Mouse (Mus musculus): Measurements from ENCODE around the gene S100a3. TPM values are rescaled to one million over a fixed set of nuclear protein-coding genes. Genes with fewer than 3 reads are reported as not detected.

S100a3 gene
- total RNA-seq, 4 experiments from 2014 or later: not detected

DNA sequence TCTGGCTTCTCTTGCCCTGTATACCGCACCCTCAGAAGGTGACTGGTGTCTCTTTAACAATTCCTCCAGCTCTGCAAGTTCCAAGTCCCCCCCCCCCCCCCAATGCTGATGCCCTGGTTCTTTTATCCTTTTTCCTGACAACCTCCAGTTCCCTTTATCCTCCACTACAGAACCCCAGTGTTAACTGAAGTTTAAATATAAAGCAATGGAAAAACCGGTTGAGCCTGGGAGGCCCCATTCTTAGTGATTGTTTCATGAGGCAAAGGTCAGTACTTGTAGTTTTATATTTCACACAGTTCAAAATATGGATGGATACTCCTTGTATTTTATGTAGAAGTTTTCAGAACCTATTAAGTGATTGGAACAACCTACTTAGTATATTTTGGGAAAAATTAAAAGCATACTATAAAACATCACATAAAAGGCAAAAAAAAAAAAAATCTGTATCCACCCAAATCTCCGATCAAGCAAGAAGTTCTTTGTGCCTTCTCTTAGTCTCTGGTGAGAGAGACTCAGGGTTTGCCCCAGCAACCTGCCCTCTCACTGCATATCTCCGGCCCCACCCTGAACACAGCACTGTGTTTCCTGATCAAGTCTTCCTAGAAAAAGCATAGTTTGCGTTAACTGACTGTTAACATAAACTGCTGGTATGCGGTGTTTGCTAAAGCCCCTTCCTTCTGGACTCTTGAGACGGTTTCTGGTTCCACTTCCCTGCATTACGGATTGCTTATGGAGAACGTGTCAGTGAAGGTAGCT lies 66.1 kb downstream of the S100a3 start:
- DNase-seq (ENCODE audit: low spot score): no peak

DNA sequence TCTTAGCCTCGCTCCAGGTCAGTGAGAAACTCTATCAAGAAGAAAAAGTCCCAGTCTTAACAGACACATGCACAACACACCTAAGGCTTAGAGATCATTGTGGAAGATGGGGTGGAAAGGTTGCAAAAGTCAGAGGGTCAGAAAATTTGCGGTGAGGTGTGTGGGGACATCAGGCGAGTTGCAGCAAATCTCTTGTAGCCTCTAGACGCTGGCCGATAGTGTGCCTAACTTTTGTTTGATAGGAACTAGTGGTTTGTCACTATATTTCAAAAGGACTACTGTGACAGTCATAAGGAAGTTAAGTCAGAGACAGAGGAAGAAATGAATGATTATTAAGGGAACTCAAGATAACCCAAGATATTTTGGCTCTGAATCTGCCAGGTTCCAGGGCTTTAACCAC lies 67.0 kb downstream of the S100a3 start:
- DNase-seq (ENCODE audit: low spot score): no peak

DNA sequence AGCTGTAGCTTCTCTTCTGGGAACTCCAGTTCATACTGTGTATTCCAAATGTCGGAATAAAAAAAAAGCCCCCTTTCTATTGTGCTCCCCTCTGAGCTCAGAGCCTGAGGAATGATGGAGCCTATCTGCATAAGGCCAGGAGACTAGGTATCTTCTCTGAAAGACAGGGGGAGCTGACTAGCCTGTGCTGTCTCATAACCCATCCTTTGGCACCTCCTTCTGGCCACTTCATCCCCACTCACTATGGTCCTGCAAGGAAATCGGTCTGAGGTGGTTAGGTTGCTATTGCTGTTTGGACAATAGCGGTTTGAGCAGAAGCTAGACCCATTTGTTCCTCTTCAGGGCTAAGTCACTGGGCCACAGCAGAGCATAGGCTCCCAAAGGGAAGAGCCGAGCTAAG lies 67.4 kb downstream of the S100a3 start:
- no peak for DNase-seq (ENCODE audit: low spot score)

DNA sequence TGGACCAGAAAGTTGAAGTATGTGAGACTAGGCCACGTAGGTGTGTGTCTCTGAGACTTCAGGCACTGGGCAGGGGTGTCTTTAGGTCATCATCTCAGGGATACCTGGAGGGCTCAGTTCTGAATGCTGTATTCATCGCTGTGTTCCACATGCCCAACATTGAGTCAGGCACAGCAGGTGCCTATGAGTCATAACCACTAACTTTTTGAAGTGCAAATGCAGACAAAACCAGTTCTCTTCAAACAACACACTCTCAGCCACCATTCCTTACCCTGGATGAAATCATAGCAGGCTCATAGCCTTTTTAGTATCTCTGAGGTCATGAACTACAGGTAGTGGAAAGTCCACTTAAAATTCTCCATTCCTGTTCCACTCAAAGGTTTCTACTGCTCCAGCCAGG lies 68.9 kb downstream of the S100a3 start:
- no peak for DNase-seq (ENCODE audit: low spot score)

DNA sequence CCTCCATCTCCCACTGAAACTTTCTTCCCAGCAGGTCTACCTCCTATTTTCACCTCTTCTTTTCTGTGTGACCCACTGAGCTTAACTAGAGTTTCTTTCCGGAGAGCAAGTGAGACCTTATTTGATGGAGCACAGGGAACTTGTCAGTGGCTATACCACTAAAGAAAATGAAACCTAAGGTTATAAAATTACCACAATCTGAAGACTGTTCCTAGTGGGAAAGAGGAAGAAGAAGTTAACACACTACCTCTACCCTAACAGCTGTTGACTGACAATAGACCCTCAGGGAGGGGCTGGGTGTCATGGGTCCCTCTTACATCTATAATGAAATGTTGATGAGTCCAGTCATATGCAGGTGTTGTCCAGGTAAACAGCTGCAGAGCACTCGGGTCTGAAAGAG lies 71.6 kb downstream of the S100a3 start:
- DNase-seq (ENCODE audit: low spot score): no peak

DNA sequence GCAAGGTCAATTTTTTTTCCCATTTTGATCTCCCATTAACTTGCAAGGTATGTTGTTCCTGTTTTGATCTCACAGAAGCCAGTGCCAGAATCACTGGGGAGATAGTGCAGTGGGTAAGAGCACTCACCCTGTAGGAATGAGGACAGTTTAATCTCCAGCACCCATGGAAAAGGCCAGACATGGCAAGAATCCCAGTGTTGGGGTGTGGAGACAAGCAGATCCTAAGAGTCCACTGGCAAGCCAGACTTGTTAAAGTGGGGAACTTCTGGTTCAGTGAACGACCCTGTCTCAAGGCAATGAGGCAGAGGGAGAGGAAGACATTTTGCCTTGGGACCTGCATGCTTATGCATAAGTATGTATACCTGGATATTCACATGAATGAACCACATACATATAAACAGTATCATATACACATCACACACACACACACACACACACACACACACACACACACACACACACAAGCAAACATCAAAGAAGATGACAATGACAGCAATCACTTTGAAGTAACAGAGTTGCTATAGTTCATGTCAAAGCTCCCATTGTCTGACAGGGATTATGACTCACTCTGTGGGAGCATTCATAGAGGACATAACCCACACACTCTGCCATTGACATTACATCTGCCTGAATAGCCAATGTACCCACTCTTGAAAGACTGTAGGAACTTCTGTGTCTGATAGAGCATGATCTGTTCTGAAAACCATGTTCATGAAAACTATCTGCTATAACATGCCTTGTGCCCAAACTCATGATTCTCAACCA lies 78.3 kb downstream of the S100a3 start:
- DNase-seq (ENCODE audit: low spot score): no peak

DNA sequence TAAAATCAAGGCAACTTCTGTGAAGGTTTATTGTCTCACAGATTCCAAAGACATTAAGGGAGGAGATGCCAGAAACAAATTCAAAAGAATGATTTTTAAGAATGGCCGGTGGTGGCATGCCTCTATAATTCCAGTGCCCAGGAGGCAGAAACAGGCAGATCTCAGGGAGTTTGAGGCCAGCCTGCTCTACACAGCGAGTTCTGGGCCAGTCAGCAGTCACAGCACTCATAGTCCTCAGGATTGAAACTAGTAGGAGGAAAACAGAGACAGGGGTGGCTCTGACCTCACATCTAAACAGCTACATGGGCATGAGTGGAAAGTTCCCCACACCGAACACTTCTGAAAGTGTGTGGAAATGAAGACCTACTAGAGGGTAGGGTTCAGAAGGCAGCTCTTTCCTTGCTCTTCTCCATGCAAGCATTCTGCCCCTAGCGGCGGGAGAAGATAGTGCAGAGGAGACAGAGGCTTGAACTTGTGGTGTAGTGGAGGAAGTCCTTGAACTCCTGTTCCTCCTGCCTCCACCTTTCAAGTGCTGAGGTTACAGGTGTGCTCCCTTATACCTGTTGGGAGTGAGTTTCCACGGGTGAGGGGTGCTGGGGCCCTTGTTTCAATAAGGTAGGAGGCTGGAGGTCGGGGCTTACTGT lies 79.3 kb downstream of the S100a3 start:
- DNase-seq (ENCODE audit: low spot score): no peak

DNA sequence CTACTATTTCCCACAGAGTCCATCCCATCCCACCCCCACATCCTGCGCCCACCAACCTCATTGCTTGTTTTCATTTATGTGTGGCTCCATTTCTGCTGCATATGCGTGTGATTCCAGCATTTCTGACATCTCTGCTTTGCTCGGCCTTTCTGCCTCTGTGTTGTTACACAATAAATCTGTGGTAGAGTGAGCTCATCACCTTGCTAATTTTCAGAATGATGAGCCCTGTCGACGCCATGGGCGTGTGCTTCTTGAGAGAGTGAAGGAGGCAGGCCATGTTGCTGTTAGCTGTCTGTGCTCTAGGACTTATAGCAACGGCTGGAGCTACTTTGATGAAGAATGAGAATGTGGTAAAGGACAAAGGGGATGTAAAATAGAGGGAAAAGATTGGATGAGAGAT lies 80.6 kb downstream of the S100a3 start:
- DNase-seq (ENCODE audit: low spot score): no peak

DNA sequence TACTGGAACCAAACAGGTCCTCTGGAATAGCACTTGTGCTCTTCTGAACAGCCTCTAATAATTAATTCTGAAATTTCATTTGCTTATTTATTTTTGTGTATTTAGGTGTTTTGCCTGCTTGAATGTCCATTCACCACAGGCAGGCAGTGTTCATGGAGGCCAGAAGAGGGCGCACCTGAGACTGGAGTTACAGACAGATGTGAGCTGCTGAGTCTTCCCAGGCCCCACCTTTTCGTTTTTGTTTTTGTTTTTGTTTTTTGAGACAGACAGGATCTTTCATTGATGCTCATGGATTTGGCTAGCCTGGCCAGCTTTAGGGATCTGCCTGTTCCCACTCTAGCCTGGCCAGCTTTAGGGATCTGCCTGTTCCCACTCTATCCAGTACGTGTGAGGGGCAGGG lies 83.8 kb downstream of the S100a3 start:
- peak; percentile 36 for DNase-seq (ENCODE audit: low spot score)

DNA sequence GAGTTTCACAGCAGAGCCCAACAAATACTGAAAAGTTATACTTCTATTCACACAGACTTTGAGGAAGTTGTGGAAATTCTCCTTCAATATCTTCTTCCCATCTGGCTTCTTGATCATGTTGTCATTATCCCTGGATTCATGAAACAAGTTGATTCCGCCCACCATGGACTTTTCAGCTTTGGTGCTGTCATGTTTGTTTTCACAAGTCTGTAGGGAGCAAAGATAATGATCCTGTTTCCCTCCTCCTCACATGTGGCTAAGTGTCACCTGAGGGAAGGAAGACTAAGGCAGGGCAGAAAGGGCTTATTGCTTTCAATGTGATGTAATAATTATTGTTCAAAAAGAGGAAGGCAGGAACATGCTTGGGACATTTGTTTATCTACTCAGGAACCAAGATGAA lies 86.9 kb downstream of the S100a3 start:
- DNase-seq (ENCODE audit: low spot score): no peak

DNA sequence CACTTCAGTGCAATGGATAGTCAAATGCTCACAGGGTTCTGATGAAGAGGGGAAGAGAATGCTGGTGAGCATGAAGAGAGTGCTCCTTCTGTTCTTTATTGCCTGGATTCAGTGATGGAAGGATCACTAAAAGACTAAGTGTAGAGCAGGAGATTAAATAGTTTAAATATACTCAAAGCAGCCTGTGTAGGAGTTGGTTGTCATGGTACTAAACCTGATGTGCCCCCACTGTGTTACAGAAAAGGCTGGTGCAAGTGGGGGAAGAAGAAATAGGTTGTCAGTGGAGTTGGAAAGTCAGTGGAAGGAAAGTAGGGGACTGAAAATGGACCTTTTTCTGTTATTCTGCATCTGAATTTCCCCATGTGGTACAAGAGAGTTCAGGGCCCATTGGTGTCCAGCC lies 88.6 kb downstream of the S100a3 start:
- no peak for DNase-seq (ENCODE audit: low spot score)

DNA sequence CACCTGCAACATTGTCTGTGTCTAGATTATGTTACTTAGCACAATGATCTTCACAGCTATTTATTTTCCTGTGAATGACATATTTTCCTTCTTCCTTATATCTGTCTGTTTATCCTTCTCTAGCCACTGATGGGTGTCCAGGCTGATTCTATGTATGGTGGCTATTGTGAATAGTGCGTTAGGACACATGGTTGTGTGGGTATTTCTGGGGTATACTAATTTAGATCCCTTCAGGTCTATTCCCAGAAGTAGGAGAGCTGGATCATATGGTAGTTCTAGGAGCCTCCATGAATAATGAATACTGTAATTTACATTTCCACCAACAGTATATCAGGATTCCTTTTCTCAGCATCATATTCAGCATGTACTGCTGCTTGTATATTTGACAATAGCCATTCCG lies 89.5 kb downstream of the S100a3 start:
- DNase-seq (ENCODE audit: low spot score): no peak

Other genes with a start within 250 kb of the S100a3 start
- gene Slc27a3, start 170.6 kb upstream of the S100a3 start, total RNA-seq (2022): under 1 TPM; 0.57 to 0.76 (median 0.67) TPM
- gene Ints3, start 127.0 kb upstream of the S100a3 start, total RNA-seq (2022): 10 to 100 TPM; 22.9 to 28.1 (median 24.4) TPM
- 10 to 100 TPM; 15.1 to 17.3 (median 16.7) TPM for gene Npr1, start 94.7 kb upstream of the S100a3 start, total RNA-seq (2022)
- gene Ilf2, start 84.5 kb upstream of the S100a3 start, total RNA-seq (2022): 10 to 100 TPM; 27.6 to 30.5 (median 28.8) TPM
- 10 to 100 TPM; 69.7 to 77.6 (median 75.4) TPM for gene Snapin, start 69.5 kb upstream of the S100a3 start, total RNA-seq (2022)
- gene Chtop, start 51.1 kb upstream of the S100a3 start, total RNA-seq (2022): 100 to 1,000 TPM in 1 of 4 experiments, 10 to 100 TPM in 3; 93.2 to 105 (median 94.2) TPM
- 1,000 to 10,000 TPM; 1,071 to 1,219 (median 1,134) TPM for gene S100a1, start 46.2 kb upstream of the S100a3 start, total RNA-seq (2022)
- 10 to 100 TPM; 25.0 to 34.8 (median 27.8) TPM for gene S100a13, start 46.1 kb upstream of the S100a3 start, total RNA-seq (2022)
- gene S100a14, start 33.7 kb upstream of the S100a3 start, total RNA-seq (2022): under 1 TPM in 3 of 4 experiments, not detected in 1; 0.35 to 0.55 (median 0.37) TPM
- 10 to 100 TPM; 59.8 to 77.4 (median 72.4) TPM for gene S100a16, start 23.3 kb upstream of the S100a3 start, total RNA-seq (2022)
- not detected for gene S100a2, start 29.7 kb downstream of the S100a3 start, total RNA-seq (2022)
- gene Gm42674, start 41.3 kb downstream of the S100a3 start, total RNA-seq (2022): not detected
- gene S100a4, start 43.2 kb downstream of the S100a3 start, total RNA-seq (2022): 10 to 100 TPM in 2 of 4 experiments, 1 to 10 TPM in 2; 5.9 to 16.2 (median 9.5) TPM
- gene S100a5, start 47.9 kb downstream of the S100a3 start, total RNA-seq (2022): not detected
- 10 to 100 TPM; 54.7 to 77.4 (median 69.0) TPM for gene S100a6, start 52.3 kb downstream of the S100a3 start, total RNA-seq (2022)
- under 1 TPM in 1 of 4 experiments, not detected in 3; 0.29 TPM for gene S100a7a, start 93.4 kb downstream of the S100a3 start, total RNA-seq (2022)
- 1 to 10 TPM in 3 of 4 experiments, under 1 TPM in 1; 0.97 to 7.2 (median 2.7) TPM for gene S100a8, start 108.4 kb downstream of the S100a3 start, total RNA-seq (2022)
- gene S100a9, start 135.1 kb downstream of the S100a3 start, total RNA-seq (2022): 10 to 100 TPM in 1 of 4 experiments, 1 to 10 TPM in 3; 1.2 to 11.8 (median 2.5) TPM
- gene Pglyrp4, start 166.3 kb downstream of the S100a3 start, total RNA-seq (2022): not detected
- not detected for gene Gm5849, start 217.3 kb downstream of the S100a3 start, total RNA-seq (2022)